Mouse (Mus musculus) ovary, postnatal 36 days (tissue): ENCODE measurements around the gene Pitpna.

Experiments
- DNase-seq: peaks from one replicate; pipeline ENCODE4 v3.0.0; 2022; ENCODE audit warnings: low spot score, mixed read lengths

The Pitpna gene

DNA sequence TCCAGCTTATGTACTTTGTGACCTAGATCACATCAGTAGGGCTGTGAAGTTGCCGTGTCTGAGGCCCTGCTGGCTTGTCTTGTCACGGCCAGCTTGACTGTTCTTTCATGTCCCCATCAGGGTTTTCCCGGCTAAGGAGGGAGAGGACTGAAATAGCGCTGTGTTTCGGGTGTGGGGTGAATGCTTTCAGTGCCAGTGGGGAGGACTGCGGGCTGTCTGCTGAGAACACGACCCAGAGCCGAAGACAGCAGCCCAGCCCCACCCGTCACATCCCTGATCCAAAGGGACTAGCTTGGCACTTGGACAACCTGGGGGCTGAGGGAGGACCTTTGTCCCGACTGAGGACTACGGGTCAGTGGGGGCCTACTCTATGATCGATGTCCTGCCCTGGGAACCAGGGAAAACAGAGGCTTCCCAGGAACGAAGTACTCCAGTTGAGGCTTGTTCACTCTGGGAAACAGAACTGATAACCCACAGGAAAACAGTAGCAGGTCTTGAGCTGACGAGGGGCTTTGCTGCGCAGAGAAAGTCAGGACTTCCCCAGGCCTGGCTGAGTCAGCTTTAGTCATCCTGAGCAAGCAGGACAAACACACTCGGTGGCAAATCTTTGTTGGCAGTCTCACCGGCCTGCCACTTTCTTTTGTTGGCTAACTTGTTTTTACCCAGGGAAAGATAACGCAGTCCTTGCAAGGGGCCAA, 23.9 kb upstream of the Pitpna start:
- peak; percentile 51 for DNase-seq

DNA sequence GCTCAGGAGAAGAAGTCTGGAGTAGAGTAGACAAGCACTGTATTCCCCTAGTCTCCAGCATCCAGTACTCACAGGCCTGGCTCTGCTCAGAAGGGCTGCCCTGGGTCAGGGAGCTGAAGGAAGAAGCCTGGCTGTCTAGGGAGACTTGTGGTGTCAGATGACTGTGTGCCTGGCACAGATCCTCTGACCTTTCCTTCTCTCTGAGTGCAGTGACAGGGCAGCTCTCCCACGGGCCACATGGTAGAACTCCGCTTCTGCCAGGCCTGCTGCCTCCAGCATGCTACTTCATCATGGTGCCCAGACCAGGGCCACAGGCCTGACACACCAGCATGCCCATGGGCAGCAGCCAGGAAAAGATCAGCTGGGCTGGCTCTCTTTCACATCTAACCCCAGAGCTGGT, 22.0 kb upstream of the Pitpna start:
- peak; percentile 50 for DNase-seq

DNA sequence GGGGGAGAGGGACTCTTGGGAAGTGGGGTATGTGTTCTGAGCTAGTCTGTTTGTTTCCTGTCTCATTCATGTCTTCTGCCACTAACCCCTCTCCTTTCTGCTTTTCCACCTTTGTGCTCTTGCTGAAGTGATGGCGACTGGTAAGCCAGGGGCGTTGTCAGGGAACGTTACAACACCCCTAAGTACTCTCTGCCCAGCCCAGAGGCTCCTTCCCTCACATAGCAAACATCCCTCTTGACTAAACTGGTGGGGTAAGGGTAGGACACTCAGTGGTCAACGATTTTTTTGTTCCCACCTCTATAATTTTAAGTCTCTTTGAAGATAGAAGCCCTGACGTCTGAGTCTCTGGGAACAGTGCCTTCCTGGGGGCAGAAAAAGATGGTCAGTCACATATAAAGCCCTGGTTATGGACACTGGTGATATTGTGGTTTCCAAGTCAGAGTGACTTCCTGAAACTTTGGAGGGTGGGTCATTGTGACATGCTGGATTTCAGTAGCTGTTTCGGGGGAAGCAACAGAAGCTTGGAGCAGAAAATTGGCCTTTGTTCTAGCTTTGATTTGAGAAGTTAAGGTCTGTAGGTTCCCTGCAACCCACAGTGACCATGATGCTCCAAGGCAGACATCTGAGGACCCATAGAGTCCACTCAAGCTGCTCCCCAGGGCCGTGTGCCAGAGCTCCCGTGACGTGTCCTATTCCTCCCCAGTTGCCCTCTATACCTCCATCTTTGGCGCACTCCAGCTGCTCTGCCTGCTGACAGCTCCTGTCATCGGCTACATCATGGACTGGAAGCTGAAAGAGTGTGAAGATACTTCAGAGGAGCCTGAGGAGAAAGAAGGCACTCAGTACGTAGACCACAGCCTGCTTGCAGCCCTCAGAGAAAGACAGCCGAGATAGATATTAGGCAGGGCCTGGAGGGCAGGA, 21.4 kb upstream of the Pitpna start:
- DNase-seq, result no peak

DNA sequence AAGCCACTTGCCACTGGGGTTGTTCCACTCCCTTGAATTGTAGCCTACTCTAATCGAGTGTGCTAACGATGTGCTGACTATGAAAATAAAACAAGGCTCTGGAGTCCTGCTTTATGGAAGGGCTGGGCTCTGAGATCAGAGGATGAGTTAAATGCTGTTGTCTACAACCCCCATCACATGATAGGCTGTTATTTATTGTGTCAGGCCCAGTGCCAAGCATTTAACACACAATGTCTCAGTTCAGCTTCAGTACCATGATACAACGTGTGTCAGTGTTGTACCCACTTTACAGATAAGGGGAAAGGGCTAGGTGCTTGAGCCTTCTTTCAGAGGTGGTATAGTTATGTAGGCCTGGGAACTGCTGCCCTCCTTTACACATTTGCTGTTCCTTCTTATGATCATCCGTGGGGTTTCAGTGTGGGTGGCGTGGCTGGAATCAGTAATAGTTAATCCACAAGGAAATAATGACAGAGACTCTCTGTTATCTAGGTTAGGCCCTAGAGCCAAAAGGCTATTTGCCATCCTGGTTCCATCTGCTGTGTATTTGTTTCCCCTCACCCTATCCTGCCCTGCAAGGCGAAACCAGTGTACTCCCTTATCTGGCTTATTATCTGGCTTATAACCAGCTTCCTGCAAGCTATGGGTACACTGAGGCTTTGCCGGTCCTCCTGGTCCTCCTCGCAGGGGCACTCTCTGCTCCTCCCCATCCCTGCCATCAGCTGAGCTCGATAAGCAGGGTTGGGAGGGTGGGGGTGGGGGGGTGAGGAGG, 20.4 kb upstream of the Pitpna start:
- DNase-seq, result no peak

DNA sequence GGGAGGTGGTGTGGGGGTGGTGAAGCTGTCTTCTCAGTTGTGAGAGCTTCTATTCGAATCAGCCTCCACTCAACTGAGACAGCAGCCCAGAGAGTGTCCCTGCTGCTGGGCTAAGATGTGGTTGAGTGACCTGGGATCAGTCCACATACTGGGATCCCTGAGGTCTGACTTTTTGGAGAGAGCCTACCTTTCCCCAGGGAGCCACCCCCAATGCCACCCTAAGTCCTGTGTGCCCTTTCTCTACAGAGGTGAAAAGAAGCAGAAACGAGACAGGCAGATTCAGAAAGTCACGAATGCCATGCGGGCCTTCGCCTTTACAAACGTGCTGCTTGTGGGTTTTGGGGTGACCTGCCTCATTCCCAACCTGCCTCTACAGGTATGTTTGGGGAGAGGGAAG, 19.8 kb upstream of the Pitpna start:
- DNase-seq, result no peak

DNA sequence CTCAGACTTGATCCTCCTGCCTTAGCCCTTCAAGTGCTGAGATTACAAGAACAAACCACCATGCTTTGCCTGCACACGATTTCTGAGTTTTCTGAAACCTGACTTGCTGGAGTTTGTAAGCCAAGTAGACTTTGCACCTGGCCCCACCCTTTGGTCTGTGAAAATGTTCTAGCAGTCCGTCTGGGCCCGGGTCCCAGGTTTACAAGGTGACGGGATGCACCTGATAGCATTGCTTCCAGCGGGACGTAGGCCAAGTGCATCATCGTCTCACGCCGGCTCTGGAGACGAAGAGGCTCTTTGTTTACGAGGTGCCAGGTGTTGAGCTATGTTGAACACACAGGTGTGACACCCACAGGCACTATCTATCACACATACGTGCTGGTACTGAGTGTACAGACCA, 18.9 kb upstream of the Pitpna start:
- no peak for DNase-seq

DNA sequence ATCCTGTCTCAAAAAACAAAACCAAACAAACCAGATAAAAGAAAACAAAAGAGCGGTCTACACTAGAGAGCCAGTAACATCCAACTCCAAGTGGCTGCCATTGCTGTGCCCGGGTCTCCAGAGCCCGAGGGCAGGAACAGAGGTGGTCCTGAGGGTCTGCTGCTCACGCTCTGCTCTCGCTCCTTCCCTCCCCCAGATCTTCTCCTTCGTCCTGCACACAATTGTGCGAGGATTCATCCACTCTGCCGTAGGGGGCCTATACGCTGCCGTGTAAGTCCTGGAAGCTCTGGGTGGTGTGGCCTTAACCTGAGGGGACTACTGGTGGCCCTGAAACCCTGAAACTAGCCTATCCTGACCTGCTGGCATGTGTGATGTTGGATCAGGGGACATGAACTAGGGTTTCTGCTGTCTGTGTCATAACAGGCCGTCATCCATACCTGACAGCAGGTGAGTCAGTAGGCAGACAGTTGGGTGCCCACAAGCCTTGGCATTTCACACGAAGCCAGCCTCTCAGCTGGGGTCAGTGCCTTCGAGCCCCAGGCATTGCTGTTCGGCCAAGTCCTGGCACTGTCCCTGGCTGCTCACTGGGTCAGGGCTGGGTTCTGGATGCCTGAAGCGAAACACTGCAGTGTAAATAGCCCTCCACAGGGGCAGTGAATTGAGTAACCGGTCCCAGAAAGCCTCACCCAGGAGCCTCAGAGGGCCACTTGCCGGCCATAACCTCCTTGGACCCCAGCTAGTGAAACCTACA, 17.3 kb upstream of the Pitpna start:
- no peak for DNase-seq

DNA sequence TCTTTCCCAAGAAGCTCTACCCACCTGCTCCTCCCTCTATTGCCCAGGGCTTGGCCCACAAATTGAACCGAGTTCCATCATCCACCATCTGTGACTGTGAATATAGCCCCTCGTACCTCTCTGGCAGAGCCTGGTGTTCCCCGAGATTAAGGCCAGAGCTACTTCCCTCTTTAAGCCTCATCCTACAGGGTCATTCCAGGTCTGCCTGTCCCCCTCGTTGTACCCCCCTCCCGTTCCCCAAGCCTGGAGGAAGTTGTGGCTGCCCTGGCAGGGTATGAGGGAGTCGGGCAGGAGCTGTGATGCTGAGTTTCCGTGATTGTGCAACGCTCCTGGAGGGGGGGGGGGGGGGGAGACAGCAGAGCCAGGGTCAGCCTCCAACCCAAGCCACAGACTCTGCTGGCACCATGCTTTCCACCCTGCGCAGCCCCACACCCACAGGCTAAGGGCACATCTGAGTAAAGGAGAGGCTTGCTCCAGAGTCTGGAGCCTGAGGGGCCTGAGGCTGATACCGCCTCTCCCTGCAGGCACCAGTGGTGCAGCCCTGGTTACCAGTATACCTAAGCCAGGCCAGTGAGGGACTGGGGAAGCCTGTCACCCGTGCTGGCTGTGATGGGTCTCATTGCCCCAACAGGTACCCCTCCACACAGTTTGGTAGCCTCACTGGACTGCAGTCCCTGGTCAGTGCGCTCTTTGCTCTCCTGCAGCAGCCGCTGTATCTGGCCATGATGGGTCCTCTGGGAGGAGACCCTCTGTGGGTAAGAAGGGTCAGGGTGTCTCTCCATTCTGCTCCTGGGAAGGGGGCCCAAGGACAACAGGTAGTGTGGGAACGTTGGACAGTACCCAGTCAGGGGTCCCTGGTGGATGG, 16.5 kb upstream of the Pitpna start:
- DNase-seq, result no peak

DNA sequence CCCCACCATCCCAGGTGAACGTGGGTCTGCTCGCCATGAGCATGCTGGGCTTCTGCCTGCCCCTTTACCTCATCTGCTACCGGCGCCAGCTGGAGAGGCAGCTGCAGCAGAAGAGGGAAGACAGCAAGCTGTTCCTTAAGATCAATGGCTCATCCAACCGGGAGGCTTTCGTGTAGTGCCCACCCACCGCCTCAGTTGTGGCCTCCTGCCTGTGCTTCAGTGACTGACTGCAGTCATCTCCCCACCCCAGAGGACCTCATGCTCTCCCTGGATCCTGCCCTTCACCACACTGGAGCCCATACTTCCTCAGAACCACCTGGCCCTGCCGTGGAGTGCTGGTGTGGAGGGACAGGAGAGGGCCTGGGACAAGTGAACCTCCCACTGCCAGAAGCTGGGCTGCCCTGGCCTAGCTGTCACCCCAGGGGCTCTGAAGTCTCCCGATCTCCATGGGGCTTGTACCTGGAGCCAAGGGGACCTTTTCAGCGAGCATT, 15.6 kb upstream of the Pitpna start:
- DNase-seq, result no peak

DNA sequence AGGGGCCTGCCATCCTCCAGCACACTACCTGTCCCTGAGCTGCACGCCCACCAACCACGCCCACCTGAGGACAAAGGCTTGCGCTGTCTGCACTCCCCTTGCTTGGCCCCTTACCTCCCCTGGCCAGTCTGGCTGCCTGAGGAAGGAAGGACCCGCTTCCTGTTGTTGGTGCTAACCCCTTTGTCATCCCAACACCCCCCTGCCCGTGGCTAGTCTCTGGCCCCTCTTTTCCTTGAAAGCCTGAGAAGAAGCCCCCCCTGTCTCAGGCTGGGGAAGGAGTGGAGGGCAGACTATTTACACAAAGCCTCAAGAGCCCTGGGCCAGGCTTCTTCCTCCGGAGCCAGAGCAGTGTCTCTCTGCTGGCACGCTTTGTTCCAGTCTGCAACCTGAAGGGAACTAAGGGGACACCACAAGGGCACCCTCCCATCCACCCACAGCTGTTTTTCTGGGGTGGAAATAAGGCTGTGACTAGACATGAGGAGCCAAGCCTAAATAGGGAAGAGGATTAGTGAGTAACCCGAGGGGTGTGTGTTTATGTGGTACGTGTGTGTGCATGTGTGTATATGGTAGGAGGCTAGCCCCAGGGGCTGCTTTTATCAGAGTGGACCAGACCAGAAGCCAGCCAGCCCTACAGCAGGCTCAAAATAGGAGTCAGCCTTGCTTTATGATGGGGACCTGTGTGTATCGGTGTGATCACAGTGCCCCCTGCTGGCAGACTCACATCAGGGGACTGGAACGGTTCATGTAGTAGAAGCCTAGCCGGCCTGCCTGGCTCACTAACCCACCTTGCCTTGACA, 14.8 kb upstream of the Pitpna start:
- peak; percentile 90 for DNase-seq

DNA sequence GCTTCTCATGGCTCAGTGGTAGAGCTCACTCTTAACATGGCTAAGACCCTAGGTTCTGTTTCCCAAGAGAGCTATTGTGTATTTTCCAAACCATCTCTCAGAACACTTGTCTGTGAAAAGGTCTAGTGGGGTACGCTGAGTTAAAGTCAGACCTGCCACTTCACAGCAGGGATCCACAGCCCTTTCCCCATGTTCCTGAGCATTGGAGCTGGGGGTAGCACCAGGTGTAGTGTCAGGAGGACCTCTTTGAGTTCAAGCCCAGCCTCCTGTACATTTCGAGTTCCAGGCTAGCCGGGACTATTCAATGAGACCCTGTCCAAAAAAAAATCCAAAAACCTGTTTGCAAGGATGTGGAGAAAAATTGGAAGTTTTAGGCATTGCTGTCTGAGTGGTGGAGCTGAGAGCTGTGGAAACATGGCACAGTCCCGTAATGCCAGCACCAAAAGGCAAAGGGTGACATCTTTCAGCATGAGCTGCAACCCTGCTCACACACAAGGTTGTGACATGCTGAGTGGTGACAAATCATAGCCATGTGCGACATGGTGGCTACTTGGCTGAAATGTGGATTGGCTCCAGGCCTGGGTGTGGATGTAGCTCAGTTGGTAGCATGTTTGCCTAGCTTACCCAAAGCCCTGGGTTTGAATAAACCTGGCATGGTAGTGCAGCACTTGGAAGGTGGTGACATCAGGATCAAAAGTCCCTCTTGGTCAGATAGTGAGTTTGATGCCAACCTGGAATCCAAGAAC, 13.3 kb upstream of the Pitpna start:
- DNase-seq, result no peak

DNA sequence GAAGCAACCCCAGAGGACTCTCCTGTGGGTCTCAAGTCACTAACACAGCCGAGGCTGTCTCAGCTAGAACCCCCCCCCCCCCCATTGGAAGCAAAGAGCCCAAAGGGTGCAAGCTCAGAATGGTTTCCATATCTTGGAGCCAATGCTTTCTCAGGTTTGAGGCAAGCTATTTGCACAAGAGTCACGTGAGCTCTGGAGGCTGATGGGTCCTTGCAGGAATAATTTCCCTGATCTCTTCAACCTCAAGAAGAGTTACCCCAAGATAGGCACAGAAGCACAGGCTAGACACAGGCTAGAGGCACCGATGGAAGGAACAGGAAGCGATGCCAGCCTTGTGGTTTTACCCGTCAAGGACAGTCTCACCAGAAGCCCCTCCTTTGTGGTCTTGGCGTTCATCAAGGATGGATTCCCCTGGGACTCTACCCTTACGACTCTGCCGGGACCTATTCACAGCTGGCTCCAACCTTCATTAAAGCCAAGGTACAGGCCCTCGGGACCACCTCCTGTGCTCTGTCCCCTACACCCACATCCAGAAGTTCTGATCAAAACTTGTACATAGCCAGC, 12.3 kb upstream of the Pitpna start:
- DNase-seq, result no peak

DNA sequence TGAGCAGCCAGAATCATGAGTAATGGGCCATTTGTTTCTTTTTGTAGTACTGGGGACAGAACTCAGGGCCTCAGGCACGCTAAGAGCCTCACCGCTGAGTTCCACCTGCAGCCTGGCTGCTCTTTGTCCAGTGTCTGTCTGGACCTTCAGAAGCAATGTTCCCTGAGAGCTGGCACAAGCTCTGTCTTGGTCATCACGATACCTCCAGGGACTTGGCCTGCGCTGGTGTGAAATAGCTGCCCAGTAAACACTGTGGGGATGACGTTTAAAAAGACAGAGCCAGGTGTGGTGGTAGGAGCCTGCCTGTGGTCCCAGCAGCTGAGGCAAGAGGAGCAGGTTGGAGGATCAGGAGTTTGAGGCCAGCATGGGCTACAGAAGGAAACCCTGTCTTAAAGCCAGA, 9.3 kb upstream of the Pitpna start:
- DNase-seq, result no peak

DNA sequence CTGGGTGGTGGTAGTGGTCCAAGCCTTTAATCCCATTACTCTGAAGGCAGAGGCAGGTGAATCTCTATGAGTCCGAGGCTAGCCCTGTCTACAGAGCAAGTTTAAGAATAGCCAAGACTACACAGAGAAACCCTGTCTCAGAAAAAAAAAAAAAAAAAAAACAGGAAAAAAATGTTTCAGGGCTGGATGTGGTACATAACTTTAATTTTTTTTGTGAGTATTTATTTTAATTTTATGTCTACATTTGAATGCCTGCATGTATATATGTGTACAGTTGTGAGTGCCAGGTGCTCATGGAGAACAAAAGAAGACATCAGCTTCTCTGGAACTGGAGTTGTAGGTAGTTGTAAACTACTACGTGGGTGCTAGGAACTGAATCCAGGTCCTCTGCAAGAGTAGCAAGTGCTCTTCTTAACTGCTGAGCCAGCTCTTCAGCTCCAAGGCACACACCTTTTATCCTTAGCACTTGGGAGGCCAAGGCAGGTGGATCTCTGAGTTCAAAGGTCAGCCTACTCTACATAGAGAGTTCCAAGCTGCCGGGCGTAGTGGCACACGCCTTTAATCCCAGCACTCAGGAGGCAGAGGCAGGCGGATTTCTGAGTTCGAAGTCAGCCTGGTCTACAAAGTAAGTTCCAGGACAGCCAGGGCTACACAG, 6.3 kb upstream of the Pitpna start:
- no peak for DNase-seq

DNA sequence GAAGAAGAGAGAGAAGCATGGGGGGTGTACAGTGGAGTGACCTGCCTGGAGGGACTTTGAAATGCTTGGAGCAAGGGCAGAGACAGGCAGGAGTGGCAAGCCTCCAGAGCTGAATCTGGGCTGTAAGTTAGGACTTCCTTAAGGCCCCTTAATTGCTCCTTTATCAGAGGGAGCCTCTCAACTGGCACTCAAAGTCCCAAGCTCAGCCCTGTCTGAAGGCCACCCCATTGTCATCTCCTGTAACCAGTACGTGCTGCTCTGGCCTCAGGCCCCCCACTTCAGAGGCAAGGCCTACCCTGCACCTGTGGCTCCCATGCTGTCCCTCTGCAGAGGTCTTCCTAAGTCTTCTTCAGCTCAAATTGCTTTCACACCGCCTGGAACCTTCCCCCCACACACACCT, 4.4 kb upstream of the Pitpna start:
- no peak for DNase-seq

DNA sequence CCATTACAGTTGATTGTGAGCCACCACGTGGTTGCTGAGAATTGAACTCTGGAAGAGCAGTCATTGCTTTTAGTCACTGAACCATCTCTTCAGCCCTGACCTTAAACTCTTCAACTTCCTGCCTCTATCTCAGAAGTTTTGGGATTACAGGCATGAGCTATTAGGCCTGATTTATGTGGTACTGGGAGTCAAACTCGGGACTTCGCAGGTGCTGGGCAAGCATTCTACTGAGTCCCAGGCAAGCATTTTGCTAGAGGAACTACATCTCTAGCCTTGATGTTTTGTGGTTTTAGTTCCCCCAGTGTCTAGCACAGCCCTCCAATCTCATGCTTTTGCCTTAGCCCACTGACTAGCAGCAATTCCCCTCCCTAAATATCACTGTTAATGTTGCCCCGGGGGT, 2.8 kb upstream of the Pitpna start:
- no peak for DNase-seq

DNA sequence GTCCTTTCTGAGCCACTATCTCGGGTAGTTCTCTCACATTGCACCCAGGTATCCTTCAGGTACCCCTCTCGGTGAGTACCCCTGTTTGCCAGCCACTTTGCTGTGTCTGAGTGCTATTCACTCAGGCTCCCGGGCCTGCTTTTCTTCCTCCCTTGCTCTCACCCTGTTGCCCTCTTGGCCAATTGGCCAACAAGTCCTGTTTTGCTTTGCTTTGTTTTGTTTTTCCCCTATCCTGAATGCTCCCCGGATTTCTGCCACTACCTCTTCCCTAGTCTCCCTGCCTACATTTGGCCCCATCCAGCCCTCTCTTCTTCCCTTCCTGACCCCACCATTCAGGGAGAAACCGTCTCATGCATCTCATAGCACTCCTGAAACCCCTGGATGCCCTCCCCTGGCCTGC, 1.9 kb upstream of the Pitpna start:
- DNase-seq, result no peak

DNA sequence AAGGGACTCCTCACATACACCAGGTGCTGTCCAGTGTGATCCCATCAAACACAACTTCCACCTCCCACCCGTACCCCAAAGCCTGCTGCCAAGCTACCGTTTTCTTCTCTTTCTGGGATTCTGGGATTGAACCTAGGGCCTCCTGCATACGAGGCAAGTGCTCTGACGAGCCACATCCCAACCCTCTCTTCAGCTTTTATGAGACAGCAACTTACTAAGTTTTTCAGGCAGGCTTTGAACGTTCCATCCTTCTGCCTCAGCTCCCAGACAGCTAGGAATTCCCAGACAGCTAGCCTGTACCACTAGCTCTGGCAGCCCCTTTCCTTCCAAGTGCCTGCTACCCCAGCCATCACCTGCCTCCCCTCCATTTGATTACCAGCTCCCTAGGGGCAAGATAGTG, 934 bp upstream of the Pitpna start:
- DNase-seq, result no peak
